Mouse (Mus musculus) heart, postnatal 14 days (tissue): ENCODE data around the gene Vps37b. TPM values are rescaled to one million over a fixed set of nuclear protein-coding genes. Genes with fewer than 3 reads are reported as not detected.

Experiments used
- DNase-seq, 2 experiments: peaks; one replicate each; pipeline ENCODE4 v3.0.0; 2021 to 2022
- intact Hi-C: fragments of 180-260 bp; cut with DNase I; formaldehyde crosslinking; loops from one replicate; pipeline ENCODE4 v1.15.1; 2025
- total RNA-seq, 2 experiments: library from RNA; stranded (reverse); gene quantifications; 2 replicates each; pipeline ENCODE4 v1.2.3; 2021

The Vps37b gene
- total RNA-seq, 2 experiments from 2014 or later: 22.2 to 22.7 TPM

- DNase-seq: no peak
- intact Hi-C loops: loop anchor here (5.0 kb wide), 1 partner anchor 33 kb away; no protein-coding TSS in a partner anchor
Observed at GRCm38 (mm10) chr5:124049249-124050045, 17.4 kb upstream of the Vps37b start.

- DNase-seq: peak in 1 of 2 experiments; percentile 17
Observed at GRCm38 (mm10) chr5:124046741-124047401, 14.8 kb upstream of the Vps37b start.

GRCm38 (mm10) chr5:124045453-124046010, 13.5 kb upstream of the Vps37b start:
- intact Hi-C loops: loop anchor here (5.0 kb wide), 1 partner anchor 37 kb away; no protein-coding TSS in a partner anchor
- DNase-seq: no peak

More at GRCm38 (mm10) chr5:124046741-124047401, 14.8 kb upstream of the Vps37b start:
- intact Hi-C loops: loop anchor here (5.0 kb wide), 1 partner anchor 35 kb away; no protein-coding TSS in a partner anchor

- no peak for DNase-seq
- intact Hi-C loops: no loop called here
Observed at GRCm38 (mm10) chr5:124043999-124044398, 11.9 kb upstream of the Vps37b start.

- peak; percentile 65 to 76 for DNase-seq
- intact Hi-C loops: no loop called here
Observed at GRCm38 (mm10) chr5:124043212-124043978, 11.3 kb upstream of the Vps37b start.

- no peak for DNase-seq
- intact Hi-C loops: no loop called here
Observed at GRCm38 (mm10) chr5:124041097-124041496, 9.0 kb upstream of the Vps37b start.

GRCm38 (mm10) chr5:124039602-124040001, 7.5 kb upstream of the Vps37b start:
- intact Hi-C loops: no loop called here
- DNase-seq: no peak

GRCm38 (mm10) chr5:124036836-124037235, 4.8 kb upstream of the Vps37b start:
- DNase-seq: no peak
- intact Hi-C loops: no loop called here

GRCm38 (mm10) chr5:124036341-124036740, 4.3 kb upstream of the Vps37b start:
- no peak for DNase-seq
- intact Hi-C loops: no loop called here

GRCm38 (mm10) chr5:124035806-124036205, 3.7 kb upstream of the Vps37b start:
- no peak for DNase-seq
- intact Hi-C loops: no loop called here

- no peak for DNase-seq
- intact Hi-C loops: no loop called here
Observed at GRCm38 (mm10) chr5:124035406-124035805, 3.3 kb upstream of the Vps37b start.

- DNase-seq: no peak
- intact Hi-C loops: no loop called here
Observed at GRCm38 (mm10) chr5:124034471-124034870, 2.4 kb upstream of the Vps37b start.

- intact Hi-C loops: loop anchor here (2.0 kb wide), 1 partner anchor 19 kb away; no protein-coding TSS in a partner anchor
- DNase-seq: no peak
Observed at GRCm38 (mm10) chr5:124031068-124031955, 758 bp downstream of the Vps37b start.

- intact Hi-C loops: loop anchor here (2.0 kb wide), 1 partner anchor 18 kb away; no protein-coding TSS in a partner anchor
- DNase-seq: no peak
Observed at GRCm38 (mm10) chr5:124030386-124031067, 1.5 kb downstream of the Vps37b start.

- DNase-seq: no peak
- intact Hi-C loops: loop anchor here (2.0 kb wide), 1 partner anchor 17 kb away; no protein-coding TSS in a partner anchor
Observed at GRCm38 (mm10) chr5:124029220-124030035, 2.6 kb downstream of the Vps37b start.

- DNase-seq: no peak
Observed at GRCm38 (mm10) chr5:124028680-124029079, 3.4 kb downstream of the Vps37b start.

GRCm38 (mm10) chr5:124027702-124028470, 4.2 kb downstream of the Vps37b start:
- intact Hi-C loops: no loop called here
- DNase-seq: no peak

More at GRCm38 (mm10) chr5:124028680-124029079, 3.4 kb downstream of the Vps37b start:
- intact Hi-C loops: no loop called here
